Mouse (Mus musculus) cerebellum, adult 8-10 months (tissue): ENCODE measurements around the gene Slf1.

ENCODE experiments used
- DNase-seq: peaks from one replicate; pipeline ENCODE4 v3.0.0; 2022

Gene Slf1

DNA sequence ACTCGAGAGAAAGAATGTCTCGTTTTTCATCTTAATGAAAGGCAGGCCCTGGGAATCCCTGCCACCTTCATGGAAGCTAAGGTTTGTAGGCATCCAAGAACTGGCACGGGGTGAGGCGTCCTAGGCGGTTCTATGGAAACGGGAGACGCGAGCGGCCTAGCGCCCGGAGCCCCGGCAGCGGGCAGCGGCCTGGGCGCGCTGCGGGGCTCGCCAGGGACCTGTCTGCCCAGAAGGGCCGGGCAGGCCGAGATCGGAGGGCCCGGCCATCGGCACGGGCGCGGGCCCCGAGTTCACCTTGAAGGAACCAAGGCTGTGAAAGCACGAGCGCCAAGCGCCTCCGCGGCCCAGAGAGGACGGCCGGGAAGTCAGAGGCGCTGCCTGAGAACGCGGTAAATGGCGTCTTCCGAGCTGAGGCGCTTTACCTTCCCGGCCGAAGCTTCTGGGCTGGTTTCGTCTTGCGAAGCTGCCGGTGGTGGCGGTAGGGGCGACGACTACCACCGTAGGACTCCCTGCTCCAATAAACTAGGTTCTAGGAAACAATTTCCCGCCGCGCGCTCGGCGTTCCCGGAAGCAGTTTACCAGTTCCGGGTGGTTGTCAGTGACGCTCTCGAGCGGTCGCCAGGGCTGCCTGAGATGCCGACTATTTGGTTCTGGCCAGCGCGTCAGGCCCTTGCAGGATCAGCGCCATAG lies at the start of gene Slf1, which contains the start of gene 2210408I21Rik:
Gene Slf1, minus strand, starts transcription at position 543 of the 690 bp plus-strand sequence.
Gene 2210408I21Rik, plus strand, starts transcription at position 610 of the 690 bp plus-strand sequence.
- DNase-seq, result peak; percentile 79

DNA sequence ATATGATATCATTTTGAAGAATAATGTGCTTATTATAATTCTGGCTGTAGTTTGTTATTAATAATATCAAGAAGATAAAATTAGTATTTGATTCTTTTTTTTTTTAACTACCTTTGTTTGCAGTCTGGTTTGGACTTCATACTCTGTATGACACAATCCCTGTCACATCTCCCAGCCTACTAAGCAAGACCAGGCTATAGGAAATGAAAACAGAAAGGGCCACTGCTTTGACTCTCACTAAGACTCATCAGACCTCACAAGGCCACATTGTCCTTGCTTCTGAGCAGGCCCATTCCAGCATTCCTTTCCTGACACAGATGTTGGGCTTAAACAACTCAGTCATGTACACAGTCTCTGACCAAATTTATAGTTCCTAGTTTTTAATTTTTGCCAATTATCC lies 42.7 kb upstream of the Slf1 start:
- DNase-seq, result no peak

DNA sequence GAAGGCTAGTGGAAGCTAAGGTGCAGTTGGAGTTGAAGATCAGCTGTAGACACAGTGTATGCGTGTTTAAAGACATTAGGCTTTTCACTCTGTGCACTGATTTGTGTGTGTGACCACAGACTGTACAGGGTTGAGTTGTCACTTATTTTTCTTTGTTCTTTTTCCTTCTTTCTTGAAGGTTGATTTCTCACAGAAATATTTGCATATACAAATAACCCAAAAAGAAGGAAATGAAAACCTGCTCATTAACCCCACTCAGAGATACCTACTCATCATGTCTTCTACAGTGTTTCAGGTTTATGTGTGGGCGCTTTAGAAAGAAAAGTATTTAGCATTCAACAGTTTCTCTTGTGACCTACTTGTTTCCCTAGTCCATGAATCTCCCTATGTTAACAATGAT lies 5.6 kb upstream of the Slf1 start:
- no peak for DNase-seq

DNA sequence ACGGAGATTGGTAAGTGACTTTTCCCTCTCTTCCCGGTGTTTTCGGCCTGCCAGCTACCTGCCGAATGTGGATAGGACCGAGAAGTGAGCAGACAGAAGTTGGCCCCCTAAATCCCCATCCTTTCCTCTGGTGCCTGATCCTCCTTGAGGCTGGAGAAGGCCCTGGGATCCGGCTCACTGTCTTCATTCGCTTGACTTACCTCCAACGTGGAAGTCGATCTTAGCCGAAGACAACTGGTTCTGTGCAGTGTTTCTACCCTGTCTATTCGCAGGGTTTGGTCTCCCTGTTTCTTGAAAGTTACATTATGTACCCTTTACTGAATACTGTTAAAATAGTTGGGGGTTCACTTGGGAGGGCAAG lies 328 bp upstream of the Slf1 start:
- DNase-seq, result no peak

DNA sequence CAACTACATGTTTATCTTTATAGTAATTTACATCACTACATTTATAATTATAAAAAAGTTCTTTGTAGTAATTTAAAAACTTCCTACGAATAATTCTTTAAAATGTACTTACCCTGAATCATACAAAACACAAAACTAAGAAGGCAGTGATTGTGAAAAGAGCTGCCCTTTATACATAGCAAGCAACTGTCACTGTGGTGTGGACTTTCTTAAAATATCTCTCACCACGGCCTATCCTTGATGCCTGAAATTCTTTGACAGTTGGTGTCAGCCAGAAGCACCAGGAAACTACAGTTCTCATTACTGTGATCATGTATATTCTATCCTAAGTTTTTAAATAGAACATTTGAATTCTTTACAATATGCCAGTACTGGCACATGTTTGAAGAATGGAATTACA lies 4.1 kb downstream of the Slf1 start:
- no peak for DNase-seq

DNA sequence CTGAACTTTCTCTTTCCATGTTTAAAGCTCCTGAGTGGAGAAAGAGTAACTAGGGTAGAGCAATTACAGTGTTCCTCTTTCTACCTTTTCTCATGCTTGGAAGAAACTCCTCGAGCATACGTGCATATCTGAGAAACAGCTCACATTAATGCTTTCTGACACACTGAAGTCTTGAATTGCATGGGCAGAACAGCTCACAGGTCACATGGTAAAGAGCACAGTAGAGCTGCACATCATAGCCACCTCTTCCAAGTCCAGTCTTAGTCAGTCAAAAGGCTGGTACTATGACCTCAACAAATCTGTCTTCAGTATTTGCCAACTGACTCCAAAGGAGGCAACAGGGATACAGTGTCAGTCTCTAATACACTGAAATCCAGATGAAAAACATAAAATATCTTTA lies 7.0 kb downstream of the Slf1 start:
- DNase-seq, result no peak

DNA sequence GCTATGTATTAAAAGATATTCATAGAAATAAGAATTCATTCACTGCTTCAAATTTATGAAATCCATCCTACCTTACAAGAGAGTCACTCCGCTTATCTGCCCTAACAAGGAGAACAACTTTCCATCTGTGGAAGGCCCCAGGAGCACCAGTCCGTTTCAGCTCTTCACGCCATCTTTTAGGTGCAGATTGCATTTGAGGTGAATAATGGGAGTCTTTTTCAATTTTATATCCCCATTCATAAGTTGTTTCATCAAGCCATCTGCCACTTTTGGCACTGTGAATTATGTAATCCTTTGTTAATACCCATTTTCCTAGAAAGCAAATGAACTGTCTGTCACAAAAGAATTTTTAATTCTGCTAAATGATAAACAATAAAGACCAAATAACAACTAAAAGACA lies 10.1 kb downstream of the Slf1 start:
- peak; percentile 11 for DNase-seq

DNA sequence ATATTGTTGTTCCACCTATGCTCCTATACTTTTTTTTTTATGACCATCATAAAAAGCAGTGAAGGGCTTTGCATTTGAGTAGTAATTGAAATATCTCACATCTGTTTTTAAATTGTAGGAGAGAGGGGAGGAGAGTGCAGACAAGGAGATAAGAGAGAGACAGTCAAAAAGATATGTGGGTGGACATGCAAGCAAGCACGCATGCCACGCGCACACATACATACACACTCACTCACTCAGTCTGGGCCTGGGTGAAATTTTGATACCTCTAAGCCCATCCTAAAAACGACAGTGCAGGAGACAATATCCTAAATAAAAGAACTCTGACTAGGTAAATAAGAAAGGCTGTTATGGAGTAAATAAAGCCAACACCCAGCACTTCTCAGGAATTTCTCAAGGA lies 16.6 kb downstream of the Slf1 start:
- no peak for DNase-seq

DNA sequence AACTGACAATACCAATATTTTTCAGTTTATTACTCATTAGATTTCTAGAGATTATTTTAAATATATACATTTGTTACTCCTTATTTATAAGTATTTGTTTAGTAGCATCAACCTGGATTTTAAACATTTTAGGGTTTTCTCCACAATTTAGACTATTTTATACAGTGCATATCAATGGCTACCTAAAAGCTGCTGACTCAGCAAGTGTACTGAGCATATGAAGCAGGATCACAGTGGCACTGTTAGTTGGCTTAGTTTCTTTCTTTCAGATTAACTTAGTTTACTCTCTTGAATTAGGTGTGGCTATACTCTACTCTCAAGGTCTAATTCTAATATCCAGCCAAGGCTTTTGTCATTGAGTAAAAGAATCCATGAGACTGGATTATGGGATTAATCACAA lies 27.5 kb downstream of the Slf1 start:
- no peak for DNase-seq

DNA sequence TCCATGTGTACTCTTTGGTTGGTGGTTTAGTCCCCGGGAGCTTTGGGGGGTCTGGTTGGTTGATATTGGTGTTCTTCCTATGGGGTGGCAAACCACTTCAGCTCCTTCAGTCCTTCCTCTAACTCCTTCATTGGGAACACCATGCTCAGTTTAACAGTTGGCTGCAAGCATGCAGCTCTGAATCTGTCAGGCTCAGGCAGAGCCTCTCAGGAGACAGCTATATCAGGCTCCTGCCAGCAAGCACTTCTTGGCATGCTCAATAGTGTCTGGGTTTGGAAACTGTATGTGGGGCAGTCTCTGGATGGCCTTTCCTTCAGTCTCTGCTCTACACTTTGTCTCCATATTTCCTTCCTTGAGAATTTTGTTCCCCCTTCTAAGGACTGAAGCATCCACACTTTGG lies 42.4 kb downstream of the Slf1 start:
- peak; percentile 11 for DNase-seq

DNA sequence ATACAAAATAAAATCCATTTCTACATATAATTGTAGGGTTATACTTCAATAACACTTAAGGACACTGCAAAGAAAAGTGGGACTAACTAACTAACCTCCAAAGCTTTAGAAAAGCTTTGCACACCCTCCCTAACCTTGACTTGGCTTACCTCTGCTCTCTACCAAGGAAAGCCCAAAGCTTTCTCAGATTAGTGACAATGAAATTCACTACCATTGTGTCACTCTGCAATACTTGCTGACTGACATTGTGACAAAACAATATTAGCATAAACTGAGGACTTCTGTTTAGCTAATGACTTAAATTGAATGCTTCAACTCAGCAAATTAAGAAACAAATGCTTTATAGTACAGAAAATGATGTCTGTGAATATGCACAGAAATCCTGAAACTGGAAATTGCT lies 63.2 kb downstream of the Slf1 start:
- no peak for DNase-seq

DNA sequence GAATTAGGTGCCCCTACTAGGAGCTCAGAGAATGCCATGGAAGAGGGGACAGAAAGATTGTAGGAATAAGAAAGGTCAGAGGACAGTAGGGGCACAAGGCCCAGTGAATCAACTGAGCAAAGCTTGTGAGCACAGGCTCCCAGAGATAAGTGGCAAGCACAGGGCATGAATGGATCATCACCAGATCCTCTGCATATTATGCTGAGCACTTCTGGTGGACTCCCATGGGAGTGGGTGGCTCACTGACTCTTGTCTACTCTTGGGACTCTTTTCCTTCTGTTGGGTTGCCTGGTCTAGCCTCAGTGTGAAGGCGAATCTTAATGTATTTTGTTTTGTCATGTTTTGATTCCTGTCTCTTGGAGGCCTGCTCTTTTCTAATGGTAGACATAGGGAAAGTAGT lies 66.4 kb downstream of the Slf1 start:
- no peak for DNase-seq

DNA sequence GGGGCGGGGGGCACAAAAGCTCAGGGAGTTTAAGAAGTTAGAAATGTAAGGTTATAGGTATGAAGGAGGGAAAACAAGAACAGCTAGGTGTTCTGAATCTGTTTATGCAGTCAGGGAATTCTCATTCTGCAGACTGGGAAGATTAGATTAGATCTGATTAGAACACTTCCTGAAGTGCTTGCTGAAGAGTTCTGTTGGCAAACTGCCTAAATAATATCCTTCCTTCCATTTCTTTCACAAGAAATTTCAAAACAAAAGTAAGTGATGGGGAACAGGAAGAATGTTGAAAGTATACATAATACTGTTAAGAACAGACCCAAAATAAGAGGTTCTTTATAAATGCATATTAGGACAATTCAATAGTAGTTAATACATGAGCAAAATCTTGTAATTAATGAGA lies 72.1 kb downstream of the Slf1 start:
- DNase-seq, result no peak

DNA sequence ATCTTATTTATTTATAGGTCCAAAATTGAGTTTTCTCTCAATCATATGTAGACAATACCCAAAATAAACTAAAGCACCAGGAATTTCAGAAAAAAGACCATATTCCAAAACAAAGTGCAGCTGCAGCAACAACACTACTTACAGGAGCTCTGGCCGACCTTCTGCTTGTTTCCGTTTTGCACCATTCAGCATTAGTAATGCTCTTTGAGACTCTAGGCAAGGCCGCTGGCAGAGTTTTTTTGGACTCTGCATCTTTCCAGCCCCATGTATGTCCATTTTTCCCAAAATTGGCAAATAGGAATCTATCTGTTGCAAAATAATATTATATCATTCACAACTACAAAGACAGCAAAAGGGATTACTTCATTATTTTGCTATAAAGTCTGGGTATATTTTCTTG lies 85.5 kb downstream of the Slf1 start:
- no peak for DNase-seq

DNA sequence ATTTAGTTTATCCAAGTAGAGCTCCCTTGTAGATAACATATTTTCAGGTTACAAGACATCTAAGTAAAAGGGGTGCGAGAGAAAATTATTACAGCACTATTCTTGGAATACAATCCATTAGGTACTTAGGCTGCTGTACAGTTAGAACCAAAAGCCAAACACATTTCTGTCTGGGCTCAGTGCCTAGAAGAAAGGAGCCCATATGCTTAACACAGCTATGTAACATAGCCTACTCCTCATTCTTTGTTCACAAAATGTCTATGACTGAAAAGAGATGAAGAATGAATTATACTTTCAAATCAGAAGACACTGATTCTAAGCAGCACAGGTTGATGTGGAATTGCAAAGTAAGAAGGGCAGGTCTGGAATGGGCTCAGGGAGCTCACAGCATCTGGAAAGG lies 86.8 kb downstream of the Slf1 start:
- DNase-seq, result peak; percentile 36

DNA sequence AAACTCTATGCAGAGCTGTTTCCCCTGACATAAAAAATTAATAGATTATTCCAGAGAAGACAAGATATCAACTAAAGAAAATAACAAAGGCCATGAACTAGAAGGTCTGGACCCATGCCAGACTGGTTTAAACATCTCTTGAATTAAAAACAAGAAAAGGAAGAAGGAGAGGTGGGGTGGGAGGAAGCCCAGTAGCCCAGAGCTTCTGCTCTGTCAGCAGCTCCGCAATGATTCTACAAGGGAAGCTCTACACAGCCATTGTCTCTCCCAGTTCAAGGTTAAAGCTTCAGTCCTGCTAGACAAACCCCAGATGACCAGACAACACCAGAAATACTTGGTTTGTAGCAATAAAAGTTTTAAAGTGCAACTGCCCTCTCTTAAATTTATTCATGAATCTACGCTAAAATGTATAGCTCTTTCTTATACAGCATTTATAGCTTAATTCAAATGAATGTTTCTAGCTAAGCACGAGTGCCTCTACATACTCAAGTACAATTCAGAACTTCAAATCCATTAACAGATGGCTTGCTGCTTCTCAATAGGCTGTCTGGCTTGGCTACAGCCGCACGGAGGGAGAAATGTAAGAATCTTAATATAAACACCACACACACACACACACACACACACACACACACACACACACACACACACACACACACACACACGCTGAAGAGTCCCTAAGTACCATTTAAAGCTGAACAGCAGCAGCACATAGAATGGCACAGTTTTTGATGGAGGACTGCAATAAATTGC lies 87.9 kb downstream of the Slf1 start:
- no peak for DNase-seq

DNA sequence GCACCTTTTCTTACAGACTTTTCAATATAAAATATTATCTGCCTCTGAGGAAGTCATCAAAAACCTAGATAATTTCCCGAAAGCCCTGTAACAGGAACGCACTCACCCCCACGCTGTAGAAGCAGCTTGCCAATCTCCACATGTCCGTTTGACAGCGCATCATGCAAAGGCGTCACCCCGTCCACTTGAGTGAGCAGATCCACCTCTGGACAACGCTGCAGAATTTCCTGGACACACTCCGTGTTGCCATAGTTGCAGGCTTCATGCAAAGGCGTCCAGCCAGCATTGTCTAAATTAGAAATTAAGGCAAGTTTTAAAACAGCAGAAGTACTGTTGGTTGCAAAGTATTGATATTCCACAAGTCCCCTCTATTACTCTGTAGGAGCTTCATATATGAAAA lies 88.9 kb downstream of the Slf1 start:
- DNase-seq, result no peak

DNA sequence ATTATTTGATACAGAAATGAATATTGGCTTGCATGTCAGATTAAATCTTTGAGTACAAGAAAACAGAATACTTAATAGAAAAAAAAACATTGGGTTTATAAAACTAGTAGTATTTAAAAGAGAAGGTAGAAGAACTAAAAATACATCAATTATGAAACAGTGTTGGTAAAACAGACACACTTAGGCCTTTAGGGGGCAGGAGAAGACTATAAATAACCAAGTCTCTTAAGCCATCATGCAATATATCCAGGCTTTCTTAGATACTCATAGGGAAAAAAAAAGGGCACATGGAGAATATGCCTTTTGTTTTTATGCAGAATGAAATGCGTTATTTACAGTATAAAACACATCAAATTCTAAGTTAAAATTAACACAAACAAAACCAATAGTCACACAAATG lies 89.9 kb downstream of the Slf1 start:
- DNase-seq, result no peak

DNA sequence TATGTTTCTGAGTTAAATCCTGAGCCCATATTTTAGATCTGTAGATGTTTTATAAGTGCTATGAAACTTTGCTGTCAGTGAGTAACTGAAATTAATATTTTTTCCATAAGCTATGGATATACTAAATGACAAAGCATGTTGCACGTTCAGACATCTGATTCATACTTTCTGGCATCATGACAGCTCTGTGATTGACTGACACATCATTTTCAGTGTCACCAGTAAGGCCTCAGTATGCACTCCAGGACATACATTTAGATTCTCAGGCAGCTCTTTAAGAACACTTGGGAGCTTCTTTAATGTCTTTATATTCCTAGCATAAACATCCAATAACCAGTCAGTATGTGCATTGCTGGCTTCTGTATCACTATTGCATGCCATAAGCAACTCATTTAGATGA lies 91.9 kb downstream of the Slf1 start:
- DNase-seq, result no peak

DNA sequence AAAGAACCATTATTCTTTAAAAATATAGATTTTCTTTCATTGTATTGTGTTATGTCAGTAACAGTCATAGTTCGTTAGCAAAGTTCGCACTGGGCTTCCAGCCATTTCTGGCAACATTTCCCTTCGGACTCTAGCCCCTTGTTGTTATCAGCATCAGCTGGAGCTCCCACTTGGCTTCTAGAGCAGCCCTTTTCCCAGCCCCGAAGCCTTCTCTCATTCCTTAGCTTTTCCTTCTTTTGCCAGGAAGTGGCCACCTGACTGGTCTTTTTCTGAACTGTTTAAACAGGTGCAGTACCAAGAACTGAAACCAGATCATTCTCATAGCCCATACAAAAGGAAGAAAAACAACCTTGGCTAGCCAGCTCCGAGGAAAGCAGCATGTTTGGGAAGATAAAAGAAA lies 105.7 kb downstream of the Slf1 start:
- DNase-seq, result no peak

DNA sequence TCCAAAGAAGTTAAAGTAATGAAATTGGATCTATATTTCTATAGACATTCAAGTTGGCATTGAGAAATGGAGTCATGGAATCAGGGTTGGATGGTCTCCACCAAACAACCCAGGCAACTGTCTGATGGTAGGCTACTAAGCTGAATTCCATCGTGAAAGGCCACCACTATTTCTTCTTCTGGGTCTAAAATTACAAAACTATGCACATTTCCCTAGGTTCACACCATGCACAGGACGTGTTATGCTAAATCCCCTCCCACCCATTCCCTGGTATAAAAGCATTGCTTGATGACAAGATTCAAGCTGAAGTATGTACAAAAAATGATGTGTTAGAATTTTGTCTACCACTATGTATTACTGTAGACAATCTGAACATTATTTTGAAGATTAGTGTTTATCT lies 116.4 kb downstream of the Slf1 start:
- no peak for DNase-seq

DNA sequence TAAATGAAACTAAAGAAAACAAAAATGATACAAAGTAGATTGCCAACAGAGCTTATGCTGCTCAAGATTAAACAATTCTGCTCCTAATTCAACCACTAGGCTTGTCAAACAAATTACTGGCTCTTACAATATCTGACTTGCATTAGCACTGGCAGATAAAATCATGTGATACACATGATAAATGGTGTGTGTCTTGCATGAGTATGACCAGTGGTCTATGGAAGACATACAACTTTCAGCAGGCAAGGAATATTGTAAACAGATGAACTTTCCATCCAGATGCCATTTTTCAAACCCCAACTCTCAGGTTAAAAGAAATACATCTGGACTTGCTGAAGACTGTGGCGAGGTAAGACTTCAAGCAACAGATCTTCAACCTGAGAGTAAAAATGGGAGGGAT lies 131.6 kb downstream of the Slf1 start:
- no peak for DNase-seq

DNA sequence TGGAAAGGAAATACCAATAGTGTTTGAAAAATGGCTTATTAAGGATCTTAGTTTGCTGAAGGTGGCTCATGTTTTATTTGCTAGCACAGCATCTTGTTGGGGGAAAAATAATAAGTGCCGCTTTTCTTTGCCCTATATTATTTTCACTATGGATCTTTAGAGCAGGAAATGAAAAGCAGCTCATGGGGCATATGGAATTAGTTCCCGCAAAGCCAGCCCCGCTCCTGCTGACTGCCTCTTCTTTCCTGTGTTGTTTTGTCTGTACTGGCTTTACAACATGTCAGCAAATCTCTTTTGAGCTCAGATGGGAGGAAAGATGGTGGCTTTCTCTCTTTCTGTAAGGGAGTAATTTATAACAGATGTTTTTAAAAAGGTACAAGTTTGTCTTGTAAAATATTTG lies 132.6 kb downstream of the Slf1 start:
- no peak for DNase-seq
